Mouse (Mus musculus): ENCODE data around the gene Tbcel. TPM values are rescaled to one million over a fixed set of nuclear protein-coding genes. Genes with fewer than 3 reads are reported as not detected.

Tbcel gene
- polyA plus RNA-seq, 1 experiment from 2014 or later = 7.6 TPM

GRCm38 (mm10) chr9:42465661-42466091 is 41.9 kb downstream of the Tbcel start:
- 34% methylated on average over 5 of the region's 5 CpGs for WGBS (ENCODE audit: insufficient replicate concordance)
- Histone ChIP-seq H3K4me2 (ENCODE audit: low read depth, low read length) (0 out of 2 replicates have a peak overlapping the region, but pooled peaks have one; percentile 13), H3K4me3 (ENCODE audit: low read depth, low read length) (no peak overlapping the region), H3K4me1 (ENCODE audit: insufficient read depth) (peaks cover 55% of the 10 kb centered on the region), H3K9me3 (ENCODE audit: low read length) (no peaks in the 10 kb centered on the region), H3K27me3 (ENCODE audit: insufficient read depth, low read length) (no peaks in the 10 kb centered on the region), H3K9ac (replicated peaks) (no peak overlapping the region), H3K36me3 (replicated peaks; ENCODE audit: insufficient read depth, low read length) (peaks cover 7% of the 10 kb centered on the region; the same call in 1 of the 2 replicates), H3K27ac (ENCODE audit: low read depth) (peak overlapping the region; percentile 39; the same call in 1 of the 2 replicates)
- no peak for DNase-seq
- no peak for ATAC-seq
- no peak for TF ChIP-seq EP300 (IDR thresholded peaks at IDR 0.05; ENCODE audit: low read depth)
- TF ChIP-seq CTCF (IDR thresholded peaks at IDR 0.05; ENCODE audit: low read depth) = no peak

- ATAC-seq (no peak), DNase-seq (no peak)
- no peak overlapping the region for H3K4me3 ChIP-seq (ENCODE audit: low read depth, low read length)
- no peaks in the 10 kb centered on the region for H3K9me3 ChIP-seq (ENCODE audit: low read length)
- 86% methylated on average over 9 of the region's 9 CpGs for WGBS (ENCODE audit: insufficient replicate concordance)
- TF ChIP-seq EP300 (IDR thresholded peaks at IDR 0.05; ENCODE audit: low read depth) (no peak), CTCF (IDR thresholded peaks at IDR 0.05; ENCODE audit: low read depth) (no peak)
- H3K27me3 ChIP-seq (ENCODE audit: insufficient read depth, low read length) = no peaks in the 10 kb centered on the region
- peak overlapping the region; percentile 86; the same call in 1 of the 2 replicates for H3K27ac ChIP-seq (ENCODE audit: low read depth)
- no peak overlapping the region for H3K9ac ChIP-seq (replicated peaks)
- H3K36me3 ChIP-seq (replicated peaks; ENCODE audit: insufficient read depth, low read length) = no peaks in the 10 kb centered on the region
- peaks cover 62% of the 10 kb centered on the region for H3K4me1 ChIP-seq (ENCODE audit: insufficient read depth)
- H3K4me2 ChIP-seq (ENCODE audit: low read depth, low read length) = no peak overlapping the region
Measured at GRCm38 (mm10) chr9:42464181-42464580, 43.4 kb downstream of the Tbcel start.

GRCm38 (mm10) chr9:42463220-42463989 is 44.2 kb downstream of the Tbcel start:
- peak overlapping the region; percentile 13 for H3K4me3 ChIP-seq (ENCODE audit: low read depth, low read length)
- ATAC-seq = peak; percentile 86

GRCm38 (mm10) chr9:42462585-42463219 is 44.9 kb downstream of the Tbcel start:
- Histone ChIP-seq H3K4me3 (ENCODE audit: low read depth, low read length) (peak overlapping the region; percentile 13), H3K27ac (ENCODE audit: low read depth) (peak overlapping the region; percentile 86), H3K4me1 (ENCODE audit: insufficient read depth) (peaks cover 69% of the 10 kb centered on the region), H3K9me3 (ENCODE audit: low read length) (no peaks in the 10 kb centered on the region), H3K4me2 (ENCODE audit: low read depth, low read length) (peak overlapping the region; percentile 36), H3K36me3 (replicated peaks; ENCODE audit: insufficient read depth, low read length) (no peaks in the 10 kb centered on the region), H3K27me3 (ENCODE audit: insufficient read depth, low read length) (no peaks in the 10 kb centered on the region), H3K9ac (replicated peaks) (peak overlapping the region; percentile 47)
- WGBS (ENCODE audit: insufficient replicate concordance) = 49% methylated on average over 7 of the region's 7 CpGs
- DNase-seq (no peak), ATAC-seq (no peak)
- TF ChIP-seq EP300 (IDR thresholded peaks at IDR 0.05; ENCODE audit: low read depth) = 0 out of 2 replicates have a peak, but pooled peaks have one; percentile 18
- TF ChIP-seq CTCF (IDR thresholded peaks at IDR 0.05; ENCODE audit: low read depth) = no peak

More at GRCm38 (mm10) chr9:42463220-42463989, 44.2 kb downstream of the Tbcel start:
- Histone ChIP-seq H3K27me3 (ENCODE audit: insufficient read depth, low read length) (no peaks in the 10 kb centered on the region), H3K36me3 (replicated peaks; ENCODE audit: insufficient read depth, low read length) (no peaks in the 10 kb centered on the region), H3K4me2 (ENCODE audit: low read depth, low read length) (peak overlapping the region; percentile 36), H3K4me1 (ENCODE audit: insufficient read depth) (peaks cover 66% of the 10 kb centered on the region), H3K9ac (replicated peaks) (peak overlapping the region; percentile 47), H3K27ac (ENCODE audit: low read depth) (peak overlapping the region; percentile 86), H3K9me3 (ENCODE audit: low read length) (no peaks in the 10 kb centered on the region)
- TF ChIP-seq CTCF (IDR thresholded peaks at IDR 0.05; ENCODE audit: low read depth) (no peak), EP300 (IDR thresholded peaks at IDR 0.05; ENCODE audit: low read depth) (peak; percentile 20; the same call in 1 of the 2 replicates)
- WGBS (ENCODE audit: insufficient replicate concordance) = 32% methylated on average over 8 of the region's 8 CpGs
- DNase-seq = peak; percentile 78

- peak overlapping the region; percentile 49 for H3K4me3 ChIP-seq (ENCODE audit: low read depth, low read length)
- peak overlapping the region; percentile 67 for H3K4me2 ChIP-seq (ENCODE audit: low read depth, low read length)
- no peaks in the 10 kb centered on the region for H3K36me3 ChIP-seq (replicated peaks; ENCODE audit: insufficient read depth, low read length)
- peak overlapping the region; percentile 60 for H3K9ac ChIP-seq (replicated peaks)
- H3K9me3 ChIP-seq (ENCODE audit: low read length) = no peaks in the 10 kb centered on the region
- no peaks in the 10 kb centered on the region for H3K27me3 ChIP-seq (ENCODE audit: insufficient read depth, low read length)
- TF ChIP-seq CTCF (IDR thresholded peaks at IDR 0.05; ENCODE audit: low read depth) = no peak
- TF ChIP-seq EP300 (IDR thresholded peaks at IDR 0.05; ENCODE audit: low read depth) = peak; percentile 89
- peaks cover 63% of the 10 kb centered on the region for H3K4me1 ChIP-seq (ENCODE audit: insufficient read depth)
- H3K27ac ChIP-seq (ENCODE audit: low read depth) = peak overlapping the region; percentile 84
- ATAC-seq = peak; percentile 53
- peak; percentile 47 for DNase-seq
- 30% methylated on average over 11 of the region's 11 CpGs for WGBS (ENCODE audit: insufficient replicate concordance)
Measured at GRCm38 (mm10) chr9:42461390-42462108, 46.1 kb downstream of the Tbcel start.

Measured in liver, postnatal 0 days (tissue).